Mouse (Mus musculus) mesoderm, embryonic 11.5 days (tissue): ENCODE measurements around the gene Ntn1.
A peak's percentile ranks its signal among the peaks of the same experiment; 100 is the strongest.

Source experiments
- DNase-seq: peaks from one replicate; pipeline ENCODE4 v3.0.0-alpha.2; 2012; ENCODE audit warnings: low read depth, low spot score

Ntn1 gene

DNA sequence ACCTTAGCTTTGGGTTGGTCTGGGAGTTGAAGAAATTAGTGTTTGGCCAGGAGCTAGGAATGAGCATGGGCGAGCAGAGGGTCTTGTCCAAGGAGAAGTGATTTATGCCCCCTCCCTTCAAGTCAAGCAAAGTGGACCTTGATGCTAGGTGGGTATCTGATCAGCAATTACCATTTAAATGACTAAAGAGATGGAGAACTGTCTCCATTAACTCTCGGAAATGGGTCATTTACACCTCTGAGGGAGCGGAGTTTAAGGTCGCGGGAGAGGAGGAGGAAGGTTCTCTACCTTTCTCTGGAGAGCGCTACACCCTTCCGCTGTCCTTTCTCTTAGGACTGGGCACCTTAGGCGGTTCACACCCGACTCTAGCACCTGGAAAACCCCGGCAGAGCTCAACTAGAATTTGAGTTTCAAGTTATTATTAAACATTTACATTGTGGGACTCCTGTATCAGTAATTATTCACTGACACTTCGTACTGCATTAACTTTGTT lies at the start of gene Ntn1:
TSS of gene Ntn1 (minus strand) at position 97 of the 493 bp plus-strand sequence.
- DNase-seq = no peak

DNA sequence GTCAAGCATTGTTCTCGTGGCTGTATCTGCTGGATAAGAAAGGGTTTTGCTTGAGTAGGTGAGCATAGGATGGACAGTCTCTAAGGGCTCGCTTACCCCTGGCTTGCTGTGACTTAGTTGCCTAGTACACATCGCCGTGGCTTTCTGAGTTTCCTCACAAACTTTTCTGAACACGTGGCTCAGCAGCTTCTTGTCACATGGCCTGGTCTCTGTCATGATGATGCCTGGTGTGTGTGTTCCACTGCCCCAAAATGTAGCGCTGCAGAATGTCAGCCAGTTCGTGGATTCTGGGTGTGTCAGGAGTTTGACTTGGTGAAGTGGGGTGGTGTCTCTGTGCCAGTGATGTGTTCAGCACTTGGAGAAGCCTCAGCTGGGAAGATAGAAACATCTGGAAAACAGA lies 47.7 kb upstream of the Ntn1 start:
- no peak for DNase-seq

- no peak for DNase-seq
These were observed 46.6 kb upstream of the Ntn1 start for GRCm38 (mm10) chr11:68447242-68447641.

- no peak for DNase-seq
These were observed 45.9 kb upstream of the Ntn1 start for GRCm38 (mm10) chr11:68446547-68446946.

DNA sequence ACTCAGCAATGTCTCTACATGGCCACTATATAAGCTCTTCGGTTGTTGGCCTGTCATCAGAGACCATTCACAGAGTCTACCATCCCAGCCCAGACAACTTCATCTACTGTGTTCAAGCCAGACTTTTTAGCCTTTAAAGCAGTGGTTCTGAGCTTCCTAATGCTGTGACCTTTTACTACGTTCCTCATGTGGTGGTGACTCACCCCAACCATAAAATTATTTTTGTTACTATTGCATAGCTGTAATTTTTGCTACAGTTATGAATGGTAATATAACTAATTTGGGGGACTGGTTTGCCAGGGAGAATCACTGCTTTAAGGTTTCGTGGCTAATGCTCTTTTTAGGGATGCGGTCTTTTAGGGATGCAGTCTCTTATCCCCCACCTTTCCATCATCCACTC lies 45.3 kb upstream of the Ntn1 start:
- no peak for DNase-seq

DNA sequence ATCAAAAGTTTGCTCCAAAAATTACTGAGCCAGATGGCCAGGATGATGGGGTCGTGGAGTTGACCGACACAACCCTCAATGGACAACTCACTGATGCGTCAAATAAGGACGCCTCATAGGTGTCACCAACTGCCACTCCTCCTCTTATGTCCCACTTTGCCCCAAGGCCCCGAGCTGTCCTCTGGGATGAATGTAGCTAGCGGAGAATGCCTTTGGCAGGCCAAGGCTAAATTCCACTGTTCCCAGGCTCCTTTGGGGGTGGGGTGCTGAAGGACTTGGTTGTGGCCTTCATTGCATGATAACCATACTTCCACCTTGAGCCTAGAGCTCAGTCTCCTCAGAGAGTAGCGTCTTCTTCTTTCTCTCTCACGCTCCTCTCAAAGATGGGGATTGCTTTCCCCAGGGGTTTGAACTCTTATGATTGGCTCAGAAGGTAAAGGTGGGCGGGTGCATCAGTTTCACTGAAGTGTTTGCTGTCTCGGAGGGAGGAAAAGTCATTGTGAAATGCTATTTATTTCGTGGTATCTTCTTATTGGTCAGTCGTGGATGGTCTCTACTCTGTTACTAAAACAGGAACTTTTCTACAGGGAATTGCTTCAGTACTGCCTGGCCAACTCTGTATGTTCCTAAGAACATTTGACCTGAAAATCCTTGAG lies 42.5 kb upstream of the Ntn1 start:
- DNase-seq = no peak

DNA sequence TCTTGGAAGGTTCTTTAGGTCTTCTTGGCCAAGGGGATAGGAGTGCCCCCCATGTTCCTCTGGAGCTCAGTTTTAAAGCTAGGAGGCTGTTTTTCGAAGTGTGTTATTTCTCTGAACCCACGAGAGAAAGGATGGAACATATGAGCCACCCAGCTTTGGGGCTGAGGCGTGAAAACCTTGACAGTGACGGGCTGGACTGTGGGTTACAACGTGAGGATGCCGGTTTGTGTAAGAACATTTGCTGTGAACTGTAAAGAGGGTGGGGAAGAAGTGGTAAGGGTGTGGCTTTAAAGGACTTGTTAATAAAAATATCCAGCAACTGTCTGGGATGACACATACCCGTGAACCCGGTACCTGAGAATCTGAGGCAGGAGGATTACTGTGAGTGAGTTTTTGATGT lies 41.7 kb upstream of the Ntn1 start:
- DNase-seq = no peak

- no peak for DNase-seq
These were observed 40.3 kb upstream of the Ntn1 start for GRCm38 (mm10) chr11:68440965-68441364.

GRCm38 (mm10) chr11:68440100-68440499 lies 39.5 kb upstream of the Ntn1 start:
- DNase-seq = no peak

DNA sequence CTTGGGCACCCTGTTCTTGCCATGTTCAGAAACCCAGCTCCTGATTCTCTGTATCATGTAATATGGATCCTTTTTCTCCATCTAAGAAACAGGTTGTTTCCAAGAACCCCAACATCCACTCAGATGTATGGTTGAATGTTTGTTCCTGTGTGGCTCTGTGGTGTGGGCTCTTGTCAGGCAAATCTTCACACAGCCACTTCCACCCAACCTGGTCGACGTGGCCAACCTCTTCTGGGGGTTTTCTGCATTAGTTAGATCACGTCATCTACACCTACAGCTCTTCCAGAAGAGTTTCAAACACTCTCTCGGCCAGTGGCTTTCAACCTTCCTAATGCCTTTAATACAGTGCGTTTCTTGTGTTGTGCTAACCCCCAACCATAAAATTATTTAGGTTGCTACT lies 35.8 kb upstream of the Ntn1 start:
- DNase-seq = no peak

DNA sequence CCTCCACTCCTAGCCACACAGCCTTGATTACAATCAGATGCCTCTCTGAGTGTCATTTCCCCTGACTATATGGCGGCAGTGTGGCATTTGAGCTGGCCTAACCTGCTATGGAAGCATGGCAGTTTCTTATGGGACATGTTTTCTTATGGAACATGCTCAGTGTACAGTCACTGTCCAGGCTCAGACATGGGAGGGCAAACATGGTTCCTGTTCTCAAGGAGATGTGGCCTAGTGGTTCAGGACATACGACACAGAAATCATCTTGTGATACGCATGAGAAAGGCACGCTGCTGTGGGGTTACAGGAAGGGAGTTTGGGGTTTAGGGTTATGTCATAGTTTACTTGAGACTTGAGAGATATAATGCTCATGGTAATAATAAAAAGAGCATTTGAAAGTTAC lies 35.0 kb upstream of the Ntn1 start:
- no peak for DNase-seq

GRCm38 (mm10) chr11:68434697-68435096 lies 34.1 kb upstream of the Ntn1 start:
- DNase-seq = no peak

DNA sequence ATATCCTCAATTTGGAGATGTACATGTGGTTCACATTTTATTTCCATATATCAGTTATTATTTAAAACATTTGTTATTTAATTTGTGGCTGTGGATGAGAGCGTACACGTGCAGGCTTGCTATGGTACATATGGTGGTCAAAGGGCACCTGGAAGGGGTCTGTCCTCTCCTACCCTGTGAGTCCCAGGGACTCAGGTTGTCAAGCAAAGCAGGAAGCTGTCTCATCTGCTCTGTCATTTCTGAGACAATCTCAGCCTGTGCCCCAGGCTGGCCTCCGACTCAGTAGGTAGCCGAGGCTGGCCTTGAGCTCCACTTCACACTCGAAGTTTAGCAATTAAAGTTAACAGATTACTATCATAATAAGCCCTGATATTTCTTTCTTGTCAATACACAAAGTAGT lies 32.9 kb upstream of the Ntn1 start:
- DNase-seq = no peak

DNA sequence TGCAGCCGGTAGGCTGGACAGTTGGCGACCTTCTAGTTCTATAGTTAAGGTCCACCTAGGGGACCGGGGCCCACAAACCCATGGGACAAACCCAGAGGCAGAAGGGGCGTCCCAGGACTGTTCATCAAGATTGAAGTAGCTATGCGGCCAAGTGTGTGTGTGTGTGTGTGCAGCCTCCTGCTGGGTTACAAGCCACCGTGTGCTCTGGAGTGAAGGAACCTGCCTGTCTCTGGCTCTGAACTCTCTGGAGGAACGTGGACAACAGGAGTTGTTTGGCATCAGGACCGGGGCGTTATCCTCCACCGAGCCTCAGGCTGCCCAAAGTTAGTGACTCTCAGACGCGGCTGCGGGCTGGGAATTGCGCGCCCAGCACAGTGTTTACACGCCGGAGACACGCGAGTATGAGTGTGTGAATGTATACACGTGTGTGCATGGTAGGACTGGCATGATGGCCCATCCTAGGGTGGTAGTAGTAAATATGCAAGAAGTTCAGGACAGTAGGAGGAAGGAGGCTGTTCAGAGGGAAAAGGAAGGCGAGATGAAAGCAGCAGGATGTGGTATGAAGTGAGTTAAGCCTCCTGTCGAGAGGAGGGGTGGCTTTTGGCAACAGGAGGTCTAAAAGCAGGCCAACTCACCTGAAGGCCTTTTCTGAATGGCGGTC lies 31.9 kb upstream of the Ntn1 start:
- no peak for DNase-seq

GRCm38 (mm10) chr11:68431699-68432360 lies 31.2 kb upstream of the Ntn1 start, which contains the start of gene Pik3r5:
Pik3r5 (plus strand) TSS chr11:68432121.
- peak; percentile 88 for DNase-seq

- no peak for DNase-seq
These were observed 30.0 kb upstream of the Ntn1 start for GRCm38 (mm10) chr11:68430662-68431061.

GRCm38 (mm10) chr11:68427083-68427570 lies 26.5 kb upstream of the Ntn1 start:
- DNase-seq = no peak

GRCm38 (mm10) chr11:68425492-68426315 lies 25.1 kb upstream of the Ntn1 start:
- peak; percentile 23 for DNase-seq

- DNase-seq = peak; percentile 69
These were observed 17.2 kb upstream of the Ntn1 start for GRCm38 (mm10) chr11:68417831-68418230.

DNA sequence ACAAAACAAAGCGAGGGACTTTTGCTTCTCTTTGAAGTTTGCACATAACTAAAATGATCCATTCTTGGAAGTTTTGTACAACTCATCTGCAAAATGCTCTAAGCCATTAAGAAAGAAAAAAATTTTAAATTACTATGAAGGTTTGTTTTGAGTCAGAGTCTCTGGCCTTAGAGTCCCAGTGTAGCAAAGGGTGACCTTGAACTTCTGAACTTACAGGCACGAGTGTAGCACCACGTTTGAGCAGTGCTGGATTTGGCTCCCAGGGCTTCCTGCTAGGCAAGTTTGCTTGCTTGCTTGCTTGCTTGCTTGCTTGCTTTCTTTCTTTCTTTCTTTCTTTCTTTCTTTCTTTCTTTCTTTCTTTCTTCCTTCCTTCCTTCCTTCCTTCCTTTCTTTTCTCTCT lies 16.4 kb upstream of the Ntn1 start:
- DNase-seq = no peak

GRCm38 (mm10) chr11:68408127-68408526 lies 7.5 kb upstream of the Ntn1 start:
- DNase-seq = peak; percentile 85
